Mouse (Mus musculus) ovary, postnatal 10 days (tissue): ENCODE results near the gene Ltb4r2.
A peak's percentile ranks its signal among the peaks of the same experiment; 100 is the strongest.

Source experiments
- DNase-seq: peaks from one replicate; pipeline ENCODE4 v3.0.0; 2022; ENCODE audit warnings: low spot score

Ltb4r2 gene

GRCm38 (mm10) chr14:55737086-55737687 is 24.0 kb upstream of the Ltb4r2 start:
- DNase-seq = no peak

GRCm38 (mm10) chr14:55743711-55744110 is 17.5 kb upstream of the Ltb4r2 start:
- DNase-seq = peak; percentile 86

- DNase-seq = peak; percentile 89
Measured at GRCm38 (mm10) chr14:55745180-55745860, 15.9 kb upstream of the Ltb4r2 start, which contains the start of the genes Dhrs1 and Nop9. TSS of gene Dhrs1 (minus strand) at chr14:55745690. TSS of gene Nop9 (plus strand) at chr14:55745693.

GRCm38 (mm10) chr14:55745861-55746237 is 15.4 kb upstream of the Ltb4r2 start:
- DNase-seq = no peak

- no peak for DNase-seq
Measured at GRCm38 (mm10) chr14:55747051-55747847, 14.0 kb upstream of the Ltb4r2 start.

GRCm38 (mm10) chr14:55757566-55757965 is 3.7 kb upstream of the Ltb4r2 start:
- DNase-seq = no peak

GRCm38 (mm10) chr14:55758363-55758784 is 2.9 kb upstream of the Ltb4r2 start, which contains the start of gene Cideb:
TSS of gene Cideb (minus strand) at chr14:55758458.
- no peak for DNase-seq

- DNase-seq = peak; percentile 86
Measured at GRCm38 (mm10) chr14:55760156-55760555, 1.1 kb upstream of the Ltb4r2 start.

- DNase-seq = peak; percentile 47
Measured at GRCm38 (mm10) chr14:55762001-55762821, 983 bp downstream of the Ltb4r2 start.

- no peak for DNase-seq
Measured at GRCm38 (mm10) chr14:55763166-55763565, 1.9 kb downstream of the Ltb4r2 start.

- no peak for DNase-seq
Measured at GRCm38 (mm10) chr14:55765696-55766095, 4.5 kb downstream of the Ltb4r2 start, which contains the start of gene Ltb4r1. TSS of gene Ltb4r1 (plus strand) at chr14:55765962.

GRCm38 (mm10) chr14:55767519-55768414 is 6.5 kb downstream of the Ltb4r2 start:
- no peak for DNase-seq

GRCm38 (mm10) chr14:55768555-55768954 is 7.3 kb downstream of the Ltb4r2 start:
- DNase-seq = no peak

GRCm38 (mm10) chr14:55769087-55769703 is 8.0 kb downstream of the Ltb4r2 start:
- no peak for DNase-seq

GRCm38 (mm10) chr14:55776711-55777110 is 15.5 kb downstream of the Ltb4r2 start:
- no peak for DNase-seq

GRCm38 (mm10) chr14:55777176-55777575 is 15.9 kb downstream of the Ltb4r2 start:
- DNase-seq = no peak

GRCm38 (mm10) chr14:55777806-55778205 is 16.6 kb downstream of the Ltb4r2 start:
- DNase-seq = no peak

GRCm38 (mm10) chr14:55778686-55779085 is 17.5 kb downstream of the Ltb4r2 start:
- DNase-seq = no peak

GRCm38 (mm10) chr14:55779656-55780055 is 18.4 kb downstream of the Ltb4r2 start:
- DNase-seq = no peak

GRCm38 (mm10) chr14:55780736-55781135 is 19.5 kb downstream of the Ltb4r2 start:
- no peak for DNase-seq
